Mouse (Mus musculus) forebrain, embryonic 10.5 days (tissue): Measurements from ENCODE around the gene Cpne9. TPM values are rescaled to one million over a fixed set of nuclear protein-coding genes. Genes with fewer than 3 reads are reported as not detected.

Source experiments
- DNase-seq: peaks from one replicate; pipeline ENCODE4 v3.0.0-alpha.2; 2017; ENCODE audit warnings: low spot score; ENCODE audit errors: extremely low spot score
- H3K27ac ChIP-seq: fragments of 300-500 bp; sonication (generic); 2 replicates; pipeline ENCODE4 v1.5.1; 2016; ENCODE audit warnings: mild to moderate bottlenecking
- H3K27me3 ChIP-seq: fragments of 300-500 bp; sonication (generic); 2 replicates; pipeline ENCODE4 v1.6.1; 2016; ENCODE audit warnings: mild to moderate bottlenecking; ENCODE audit not compliant: poor library complexity, severe bottlenecking
- H3K36me3 ChIP-seq: fragments of 300-500 bp; sonication (generic); replicated peaks from 2 replicates; pipeline ENCODE4 v1.6.1; 2016; ENCODE audit warnings: mild to moderate bottlenecking, moderate library complexity
- H3K4me1 ChIP-seq: fragments of 300-500 bp; sonication (generic); 2 replicates; pipeline ENCODE4 v1.6.1; 2016
- H3K4me3 ChIP-seq: fragments of 300-500 bp; sonication (generic); 2 replicates; pipeline ENCODE4 v1.5.1; 2016; ENCODE audit warnings: mild to moderate bottlenecking, moderate library complexity
- H3K9me3 ChIP-seq: fragments of 300-500 bp; sonication (generic); 2 replicates; pipeline ENCODE4 v1.6.1; 2016; ENCODE audit warnings: mild to moderate bottlenecking, moderate library complexity
- WGBS: fragments of 180-500 bp; shearing (Covaris S2); methylation state at CpG from one replicate; pipeline ENCODE4 v1.1.7; 2016; 5-methylcytosine and 5-hydroxymethylcytosine counted together
- polyA plus RNA-seq: library from polyadenylated mRNA; unstranded; fragments of >200 nt; fragmentation: Nextera tagmentation; extraction: Ambion mirVana; gene quantifications from 2 replicates; pipeline ENCODE4 v1.2.1, GENCODE M21; 2016

Gene Cpne9
- polyA plus RNA-seq, 1 experiment from 2014 or later = 0.05 TPM

GRCm38 (mm10) chr6:113266996-113267655, 15.0 kb upstream of the Cpne9 start:
- no peak for DNase-seq
- H3K36me3 ChIP-seq = peaks cover 99% of the 10 kb centered on the region
- 92% methylated on average over 7 of the region's 7 CpGs for WGBS
- no peaks in the 10 kb centered on the region for H3K9me3 ChIP-seq
- H3K4me1 ChIP-seq = no peaks in the 10 kb centered on the region
- H3K27me3 ChIP-seq = no peaks in the 10 kb centered on the region
- no peak overlapping the region for H3K27ac ChIP-seq
- H3K4me3 ChIP-seq = no peak overlapping the region

GRCm38 (mm10) chr6:113267988-113268387, 14.1 kb upstream of the Cpne9 start:
- Histone ChIP-seq H3K4me3 (no peak overlapping the region), H3K27me3 (no peaks in the 10 kb centered on the region), H3K27ac (no peak overlapping the region), H3K9me3 (no peaks in the 10 kb centered on the region), H3K36me3 (peaks cover 99% of the 10 kb centered on the region), H3K4me1 (no peaks in the 10 kb centered on the region)
- WGBS = 95% methylated on average over 1 of the region's 1 CpGs
- DNase-seq = no peak

- Histone ChIP-seq H3K27me3 (no peaks in the 10 kb centered on the region), H3K9me3 (no peaks in the 10 kb centered on the region), H3K4me3 (no peak overlapping the region), H3K27ac (no peak overlapping the region), H3K4me1 (no peaks in the 10 kb centered on the region), H3K36me3 (peaks cover 86% of the 10 kb centered on the region)
- DNase-seq = no peak
- 88% methylated on average over 3 of the region's 3 CpGs for WGBS
Observed at GRCm38 (mm10) chr6:113272365-113272764, 9.7 kb upstream of the Cpne9 start.

DNA sequence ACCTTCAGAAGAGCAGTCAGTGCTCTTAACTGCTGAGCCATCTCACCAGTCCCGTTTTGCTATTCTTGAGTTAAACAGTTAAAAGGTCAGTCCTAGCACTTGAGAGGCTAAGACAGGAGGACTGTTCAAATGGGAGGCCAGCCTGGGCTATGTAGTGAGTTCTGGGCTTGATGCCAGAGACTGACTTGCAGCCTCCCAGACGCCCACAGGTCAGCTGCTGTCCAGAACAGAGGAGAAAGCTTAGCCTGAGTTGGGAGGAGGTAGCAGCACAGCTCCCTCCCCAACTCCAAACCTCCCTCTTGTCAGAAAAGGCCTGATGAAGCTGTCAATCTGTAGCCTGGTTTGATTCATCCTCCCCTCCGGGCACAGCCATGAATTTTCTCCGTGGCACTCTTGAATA, 5.3 kb upstream of the Cpne9 start:
- H3K27me3 ChIP-seq = peaks cover 15% of the 10 kb centered on the region
- no peaks in the 10 kb centered on the region for H3K9me3 ChIP-seq
- WGBS = 79% methylated on average over 4 of the region's 4 CpGs
- H3K4me3 ChIP-seq = no peak overlapping the region
- no peaks in the 10 kb centered on the region for H3K4me1 ChIP-seq
- no peak for DNase-seq
- no peak overlapping the region for H3K27ac ChIP-seq
- peaks cover 54% of the 10 kb centered on the region for H3K36me3 ChIP-seq

- H3K27me3 ChIP-seq = peaks cover 58% of the 10 kb centered on the region
- H3K36me3 ChIP-seq = peaks cover 18% of the 10 kb centered on the region
- peaks cover 17% of the 10 kb centered on the region for H3K4me1 ChIP-seq
- DNase-seq = no peak
- H3K9me3 ChIP-seq = no peaks in the 10 kb centered on the region
- H3K4me3 ChIP-seq = no peak overlapping the region
- no peak overlapping the region for H3K27ac ChIP-seq
- WGBS = 65% methylated on average over 6 of the region's 6 CpGs
Observed at GRCm38 (mm10) chr6:113281676-113282075, 431 bp upstream of the Cpne9 start.

DNA sequence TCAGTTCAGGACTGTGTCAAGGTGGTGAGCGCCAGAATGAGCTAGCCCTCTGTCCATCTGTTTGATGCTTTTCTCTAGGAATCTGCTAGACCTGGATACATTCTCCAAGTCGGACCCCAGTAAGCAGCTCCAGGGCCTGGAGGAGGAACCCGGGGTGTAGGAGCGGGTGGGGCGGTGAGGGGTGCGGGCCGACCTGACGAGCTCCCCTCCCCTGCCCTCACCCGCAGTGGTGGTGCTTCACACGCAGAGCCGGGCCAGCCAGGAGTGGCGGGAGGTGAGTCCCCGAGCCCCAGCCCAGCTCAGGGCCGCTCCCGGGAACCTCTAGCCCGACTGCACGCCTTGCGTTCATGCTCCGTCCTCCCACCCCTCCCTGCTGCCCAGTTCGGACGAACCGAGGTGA, 862 bp downstream of the Cpne9 start:
- H3K4me3 ChIP-seq = peak overlapping the region; percentile 39
- H3K27me3 ChIP-seq = peaks cover 58% of the 10 kb centered on the region
- DNase-seq = no peak
- H3K36me3 ChIP-seq = peaks cover 7% of the 10 kb centered on the region
- H3K27ac ChIP-seq = no peak overlapping the region
- H3K4me1 ChIP-seq = peaks cover 17% of the 10 kb centered on the region
- H3K9me3 ChIP-seq = no peaks in the 10 kb centered on the region
- under 1% methylated on average over 22 of the region's 22 CpGs for WGBS

DNA sequence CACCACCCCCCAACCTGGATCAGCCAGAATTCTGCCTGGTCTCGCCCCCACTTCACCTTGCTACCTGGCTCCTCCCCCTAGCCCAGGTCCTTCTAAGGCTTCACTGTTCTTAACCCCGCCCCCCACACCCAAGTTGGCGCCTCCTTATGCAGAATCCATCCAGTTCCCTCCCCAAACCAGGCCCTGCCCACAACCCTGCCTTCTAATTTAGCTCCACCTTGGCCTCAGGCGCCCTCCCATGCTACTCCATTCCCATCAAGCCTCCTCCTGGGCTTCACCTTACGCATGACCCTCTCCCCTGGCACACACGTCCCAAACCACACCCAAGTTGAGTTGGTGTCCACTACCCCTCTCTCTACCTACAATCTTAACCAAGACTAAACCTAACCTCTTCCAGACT, 1.4 kb downstream of the Cpne9 start:
- Histone ChIP-seq H3K4me1 (peaks cover 19% of the 10 kb centered on the region), H3K27ac (no peak overlapping the region), H3K27me3 (peaks cover 58% of the 10 kb centered on the region), H3K9me3 (no peaks in the 10 kb centered on the region), H3K4me3 (peak overlapping the region; percentile 39), H3K36me3 (peaks cover 6% of the 10 kb centered on the region; the same call in 1 of the 2 replicates)
- no peak for DNase-seq
- 4% methylated on average over 6 of the region's 6 CpGs for WGBS

- DNase-seq = no peak
- H3K9me3 ChIP-seq = no peaks in the 10 kb centered on the region
- peaks cover 58% of the 10 kb centered on the region for H3K27me3 ChIP-seq
- no peak overlapping the region for H3K4me3 ChIP-seq
- H3K36me3 ChIP-seq = peaks cover 6% of the 10 kb centered on the region; the same call in 1 of the 2 replicates
- 78% methylated on average over 3 of the region's 3 CpGs for WGBS
- H3K4me1 ChIP-seq = peaks cover 19% of the 10 kb centered on the region
- H3K27ac ChIP-seq = no peak overlapping the region
Observed at GRCm38 (mm10) chr6:113284931-113285330, 2.8 kb downstream of the Cpne9 start.

GRCm38 (mm10) chr6:113286316-113286715, 4.2 kb downstream of the Cpne9 start:
- 71% methylated on average over 1 of the region's 1 CpGs for WGBS
- H3K4me3 ChIP-seq = no peak overlapping the region
- H3K27ac ChIP-seq = no peak overlapping the region
- H3K27me3 ChIP-seq = peaks cover 49% of the 10 kb centered on the region
- H3K36me3 ChIP-seq = no peaks in the 10 kb centered on the region
- H3K4me1 ChIP-seq = peaks cover 19% of the 10 kb centered on the region
- no peak for DNase-seq
- H3K9me3 ChIP-seq = no peaks in the 10 kb centered on the region

- Histone ChIP-seq H3K9me3 (no peaks in the 10 kb centered on the region), H3K27me3 (peaks cover 39% of the 10 kb centered on the region), H3K36me3 (no peaks in the 10 kb centered on the region), H3K27ac (no peak overlapping the region), H3K4me3 (no peak overlapping the region), H3K4me1 (peaks cover 16% of the 10 kb centered on the region)
- WGBS = 79% methylated on average over 4 of the region's 4 CpGs
- no peak for DNase-seq
Observed at GRCm38 (mm10) chr6:113287236-113287635, 5.1 kb downstream of the Cpne9 start.

DNA sequence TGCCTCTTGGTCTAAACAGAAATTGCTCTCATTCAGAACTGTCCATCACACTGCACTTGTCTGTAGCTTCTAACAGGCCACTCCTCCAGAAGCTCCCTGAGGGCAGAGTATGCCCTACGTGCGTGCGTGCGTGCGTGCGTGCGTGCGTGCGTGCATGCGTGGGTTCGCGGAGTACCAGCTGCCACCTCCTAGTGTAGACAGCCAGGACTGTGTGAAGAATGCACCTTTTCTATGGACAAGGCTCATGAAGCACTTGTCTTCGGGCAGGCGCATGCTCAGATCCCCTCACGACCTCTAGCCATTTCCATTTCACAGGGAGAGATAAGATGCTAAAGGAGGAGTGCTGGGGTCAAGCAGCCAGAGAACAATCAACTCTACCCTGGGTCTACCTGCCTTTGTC, 7.2 kb downstream of the Cpne9 start:
- Histone ChIP-seq H3K27me3 (peaks cover 18% of the 10 kb centered on the region), H3K4me3 (no peak overlapping the region), H3K9me3 (no peaks in the 10 kb centered on the region), H3K4me1 (peaks cover 2% of the 10 kb centered on the region; the same call in 1 of the 2 replicates), H3K36me3 (no peaks in the 10 kb centered on the region), H3K27ac (no peak overlapping the region)
- whole genome bisulfite sequencing = 91% methylated on average over 15 of the region's 15 CpGs
- no peak for DNase-seq

GRCm38 (mm10) chr6:113290346-113290745, 8.2 kb downstream of the Cpne9 start:
- H3K36me3 ChIP-seq = no peaks in the 10 kb centered on the region
- peaks cover 2% of the 10 kb centered on the region; the same call in 1 of the 2 replicates for H3K4me1 ChIP-seq
- no peak for DNase-seq
- no peak overlapping the region for H3K27ac ChIP-seq
- no peak overlapping the region for H3K4me3 ChIP-seq
- H3K9me3 ChIP-seq = no peaks in the 10 kb centered on the region
- peaks cover 8% of the 10 kb centered on the region for H3K27me3 ChIP-seq
- 67% methylated on average over 6 of the region's 6 CpGs for WGBS

- Histone ChIP-seq H3K27ac (no peak overlapping the region), H3K36me3 (no peaks in the 10 kb centered on the region), H3K4me1 (peaks cover 2% of the 10 kb centered on the region; the same call in 1 of the 2 replicates), H3K9me3 (no peaks in the 10 kb centered on the region), H3K27me3 (no peaks in the 10 kb centered on the region), H3K4me3 (no peak overlapping the region)
- WGBS = 79% methylated on average over 5 of the region's 5 CpGs
- no peak for DNase-seq
Observed at GRCm38 (mm10) chr6:113292938-113293337, 10.8 kb downstream of the Cpne9 start.
